Mouse (Mus musculus) heart, adult 2 months (tissue): ENCODE results near the gene Arhgap24. TPM values are rescaled to one million over a fixed set of nuclear protein-coding genes. Genes with fewer than 3 reads are reported as not detected.

Experiments used
- DNase-seq, 2 experiments: peaks; one replicate each; pipeline ENCODE4 v3.0.0; 2021
- H3K27ac ChIP-seq: fragments of 200-600 bp; 2 replicates; pipeline ENCODE4 v1.8.1; 2022
- H3K27me3 ChIP-seq: fragments of 200-500 bp; 2 replicates; pipeline ENCODE4 v1.6.1; 2012; ENCODE audit warnings: mild to moderate bottlenecking, low read length, inconsistent platforms, mixed read lengths; ENCODE audit not compliant: control insufficient read depth, insufficient read depth
- H3K36me3 ChIP-seq: fragments of 200-500 bp; 2 replicates; pipeline ENCODE4 v1.6.1; 2012; ENCODE audit warnings: low read length, inconsistent platforms; ENCODE audit not compliant: control insufficient read depth, insufficient read depth
- H3K4me1 ChIP-seq: fragments of 200-500 bp; 2 replicates; pipeline ENCODE4 v1.6.1; 2011; ENCODE audit warnings: low read length; ENCODE audit not compliant: control insufficient read depth, insufficient read depth
- H3K4me3 ChIP-seq: fragments of 200-600 bp; 2 replicates; pipeline ENCODE4 v1.8.1; 2022
- H3K79me2 ChIP-seq: fragments of 200-500 bp; replicated peaks from 2 replicates; pipeline ENCODE4 v1.6.1; 2012; ENCODE audit warnings: mild to moderate bottlenecking, inconsistent platforms, low read length, moderate library complexity, mixed read lengths; ENCODE audit not compliant: control insufficient read depth, insufficient read depth
- H3K9ac ChIP-seq: fragments of 200-500 bp; 2 replicates; pipeline ENCODE4 v1.6.1; 2012; ENCODE audit warnings: low read depth, mild to moderate bottlenecking, control low read depth, inconsistent platforms, low read length, mixed read lengths
- CTCF ChIP-seq: fragments of 200-600 bp; IDR thresholded peaks from 2 replicates; pipeline ENCODE4 v1.8.1; 2022; ENCODE audit warnings: antibody characterized with exemption, mild to moderate bottlenecking, moderate library complexity
- EP300 ChIP-seq: fragments of 200-500 bp; IDR thresholded peaks from 2 replicates; pipeline ENCODE4 v1.6.1; 2011; ENCODE audit warnings: low read depth, low read length, control low read depth; ENCODE audit not compliant: insufficient read depth
- POLR2A ChIP-seq: fragments of 200-500 bp; IDR thresholded peaks from 2 replicates; pipeline ENCODE4 v1.6.1; 2011; ENCODE audit warnings: mild to moderate bottlenecking, low read depth, low read length, control low read depth; ENCODE audit not compliant: insufficient read depth
- WGBS: fragments of 180-500 bp; shearing (Covaris S2); methylation state at CpG from one replicate; pipeline ENCODE4 v1.1.7; 2018; 5-methylcytosine and 5-hydroxymethylcytosine counted together
- intact Hi-C: fragments of 180-260 bp; cut with DNase I; formaldehyde crosslinking; loops from one replicate; pipeline ENCODE4 v1.15.1; 2025
- polyA plus RNA-seq: library from polyadenylated mRNA; depleted of rRNA; stranded (reverse); fragments of >200 nt; gene quantifications from 2 replicates; pipeline ENCODE4 v1.2.3, GENCODE M21; 2012
- total RNA-seq, 2 experiments: library from RNA; stranded (reverse); gene quantifications; 2 replicates each; pipeline ENCODE4 v1.2.3; 2021

Arhgap24 gene
- total and polyA plus RNA-seq, 3 experiments: 11.9 to 24.6 (median 15.2) TPM

GRCm38 (mm10) chr5:102568764-102569163, 87.6 kb downstream of the Arhgap24 start:
- Histone ChIP-seq H3K4me1 (no peaks in the 10 kb centered on the region; the same call in 1 of the 2 replicates), H3K27me3 (no peaks in the 10 kb centered on the region), H3K36me3 (no peaks in the 10 kb centered on the region), H3K27ac (no peak overlapping the region), H3K9ac (no peak overlapping the region), H3K4me3 (no peak overlapping the region), H3K79me2 (no peaks in the 10 kb centered on the region)
- 79% methylated on average over 5 of the region's 5 CpGs for WGBS
- intact Hi-C loops: no loop called here
- TF ChIP-seq EP300 (no peak), POLR2A (no peak), CTCF (no peak)
- DNase-seq: no peak

- H3K27me3 ChIP-seq: no peaks in the 10 kb centered on the region
- WGBS: 86% methylated on average over 2 of the region's 2 CpGs
Measured at GRCm38 (mm10) chr5:102571445-102571844, 90.3 kb downstream of the Arhgap24 start.

DNA sequence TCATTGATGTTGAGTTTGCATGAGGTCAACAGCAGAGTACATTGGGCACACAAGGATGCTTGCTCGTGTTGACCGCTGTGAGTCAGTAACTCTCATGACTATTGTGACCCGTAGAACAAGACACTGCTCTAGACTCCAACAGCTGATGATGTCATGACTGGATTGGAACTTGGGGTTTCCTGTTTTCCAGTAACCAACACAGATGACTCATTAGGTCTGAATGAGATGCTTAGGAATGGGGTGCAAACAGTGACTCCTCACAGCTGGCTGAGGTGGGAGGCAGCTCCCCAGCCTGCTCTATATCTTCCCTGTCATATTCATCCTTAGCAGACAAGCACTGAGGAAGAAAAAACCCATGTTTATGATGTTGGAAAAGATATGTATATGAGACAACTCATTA, 95.6 kb downstream of the Arhgap24 start:
- Histone ChIP-seq H3K4me3 (no peak overlapping the region), H3K4me1 (no peaks in the 10 kb centered on the region), H3K27ac (no peak overlapping the region), H3K27me3 (no peaks in the 10 kb centered on the region), H3K36me3 (no peaks in the 10 kb centered on the region), H3K9ac (no peak overlapping the region), H3K79me2 (no peaks in the 10 kb centered on the region)
- 52% methylated on average over 3 of the region's 3 CpGs for WGBS
- intact Hi-C loops: no loop called here
- no peak for TF ChIP-seq EP300
- peak in 1 of 2 experiments; percentile 25 for DNase-seq

More at GRCm38 (mm10) chr5:102571445-102571844, 90.3 kb downstream of the Arhgap24 start:
- Histone ChIP-seq H3K4me1 (no peaks in the 10 kb centered on the region; the same call in 1 of the 2 replicates), H3K36me3 (no peaks in the 10 kb centered on the region), H3K27ac (no peak overlapping the region), H3K9ac (no peak overlapping the region), H3K4me3 (no peak overlapping the region), H3K79me2 (no peaks in the 10 kb centered on the region)
- intact Hi-C loops: no loop called here
- no peak for DNase-seq
- TF ChIP-seq EP300 (no peak), CTCF (no peak)

GRCm38 (mm10) chr5:102577729-102578128, 96.5 kb downstream of the Arhgap24 start:
- TF ChIP-seq CTCF (no peak), EP300 (no peak), POLR2A (no peak)
- Histone ChIP-seq H3K36me3 (no peaks in the 10 kb centered on the region), H3K9ac (no peak overlapping the region), H3K27me3 (no peaks in the 10 kb centered on the region), H3K27ac (no peak overlapping the region), H3K79me2 (no peaks in the 10 kb centered on the region), H3K4me3 (no peak overlapping the region), H3K4me1 (no peaks in the 10 kb centered on the region)
- DNase-seq: no peak
- WGBS: 50% methylated on average over 3 of the region's 3 CpGs
- intact Hi-C loops: no loop called here

DNA sequence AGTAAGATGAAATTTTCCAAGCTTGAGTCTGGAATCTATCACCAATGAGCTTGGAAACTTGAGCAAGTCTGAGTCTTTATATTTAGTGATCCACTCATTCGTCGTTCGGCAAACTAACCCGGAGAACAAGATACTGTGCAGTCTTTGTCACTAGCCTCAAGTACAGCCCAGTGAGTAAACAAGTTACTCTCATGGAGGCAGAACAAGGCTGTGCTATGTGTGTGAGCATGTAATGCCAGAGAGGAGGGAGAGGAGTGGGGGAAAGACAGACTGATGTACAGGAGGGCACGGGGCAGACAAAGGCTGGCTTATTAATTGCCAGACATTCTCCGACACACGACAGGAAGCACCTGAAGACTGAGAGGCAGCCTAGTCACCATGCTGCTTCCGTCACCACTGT, 97.2 kb downstream of the Arhgap24 start:
- no peaks in the 10 kb centered on the region for H3K4me1 ChIP-seq
- no peaks in the 10 kb centered on the region for H3K79me2 ChIP-seq
- DNase-seq: no peak
- no peak overlapping the region for H3K27ac ChIP-seq
- 71% methylated on average over 8 of the region's 8 CpGs for WGBS
- intact Hi-C loops: no loop called here
- H3K27me3 ChIP-seq: no peaks in the 10 kb centered on the region
- no peaks in the 10 kb centered on the region for H3K36me3 ChIP-seq
- no peak for TF ChIP-seq EP300
- no peak for TF ChIP-seq POLR2A
- H3K9ac ChIP-seq: no peak overlapping the region
- no peak overlapping the region for H3K4me3 ChIP-seq

- Histone ChIP-seq H3K4me3 (no peak overlapping the region), H3K36me3 (no peaks in the 10 kb centered on the region), H3K79me2 (no peaks in the 10 kb centered on the region), H3K27me3 (no peaks in the 10 kb centered on the region), H3K9ac (no peak overlapping the region), H3K27ac (no peak overlapping the region), H3K4me1 (no peaks in the 10 kb centered on the region)
- intact Hi-C loops: no loop called here
- TF ChIP-seq EP300 (no peak), POLR2A (no peak), CTCF (no peak)
- no peak for DNase-seq
- 75% methylated on average over 6 of the region's 6 CpGs for WGBS
Measured at GRCm38 (mm10) chr5:102582864-102583410, 101.7 kb downstream of the Arhgap24 start.
